Mouse (Mus musculus) CH12F3 (cell line): Measurements from ENCODE around the gene Tstd2.

Experiments used
- in situ Hi-C: fragments of 300-500 bp; cut with MboI; formaldehyde crosslinking; loops from 2 replicates; pipeline ENCODE4 v1.14.3; 2020; ENCODE audit warnings: low sequenced_read_pairs

The Tstd2 gene

DNA sequence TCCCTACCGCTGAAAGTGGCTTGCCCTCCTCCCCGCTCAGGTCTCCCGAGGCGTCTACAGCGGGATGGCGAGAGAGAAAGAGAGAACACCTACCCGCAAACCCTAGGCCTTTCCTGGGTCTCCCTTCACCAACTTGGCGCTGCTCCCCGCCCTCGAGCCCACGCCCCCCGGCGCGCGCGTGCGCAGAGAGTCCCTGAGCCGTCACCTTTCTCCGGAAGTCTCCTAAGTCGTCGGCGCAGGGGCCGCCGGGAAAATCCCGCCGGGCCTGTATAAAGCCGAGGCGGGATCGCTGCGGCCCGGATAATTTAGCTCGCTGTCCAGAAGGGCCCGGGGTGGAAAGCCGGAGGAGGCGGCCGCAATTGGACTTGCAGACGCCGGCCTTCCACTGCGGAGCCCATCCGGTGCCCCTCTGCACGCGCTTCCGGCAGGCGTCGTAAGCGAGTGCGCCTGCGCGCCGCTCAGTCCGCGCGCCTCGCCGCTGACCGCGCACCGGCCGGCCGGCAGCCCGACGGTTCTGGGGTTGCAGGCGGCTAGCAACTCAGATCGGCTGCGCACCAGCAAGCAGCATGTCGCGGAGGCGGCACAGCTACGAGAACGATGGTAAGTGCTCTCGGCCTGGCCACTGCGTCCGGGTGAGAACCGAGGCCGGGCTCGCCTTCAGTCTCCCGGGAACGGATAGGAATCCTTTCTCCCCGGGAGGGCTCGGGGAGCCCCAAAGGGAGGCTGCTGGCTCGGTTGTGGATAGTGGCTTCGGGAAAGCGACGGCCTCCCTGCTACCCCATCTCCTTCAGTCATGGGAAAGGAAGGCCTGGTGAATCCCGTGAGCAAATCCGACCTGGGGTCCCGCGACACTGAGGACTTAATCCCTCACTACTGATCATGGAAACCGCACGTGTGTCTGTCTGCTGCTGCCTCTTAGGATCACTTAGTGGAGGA lies at the start of gene Tstd2, which contains the start of gene Ncbp1:
Tstd2 (minus strand) TSS at position 408 of the 936 bp plus-strand sequence.
Ncbp1 (plus strand) TSS at position 327 of the 936 bp plus-strand sequence.
- in situ Hi-C loops = no loop called here

DNA sequence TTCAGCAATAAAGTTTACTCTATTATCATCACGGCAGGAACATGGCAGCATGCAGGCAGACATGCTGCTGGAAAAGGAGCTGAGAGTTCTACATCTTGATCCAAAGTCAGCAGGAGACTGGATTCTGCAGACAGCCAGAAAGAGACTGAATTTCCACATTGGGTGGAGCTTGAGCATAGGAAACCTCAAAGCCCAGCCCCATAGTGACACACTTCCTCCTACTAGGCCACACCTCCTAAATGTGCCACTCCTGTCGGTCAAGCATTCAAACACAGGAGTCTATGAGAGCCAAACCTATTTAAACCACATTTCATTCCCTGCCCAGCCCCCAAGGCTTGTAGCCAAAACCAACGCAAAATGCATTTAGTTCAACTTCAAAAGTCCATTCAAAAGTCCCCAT lies 48.0 kb upstream of the Tstd2 start:
- in situ Hi-C loops = no loop called here

DNA sequence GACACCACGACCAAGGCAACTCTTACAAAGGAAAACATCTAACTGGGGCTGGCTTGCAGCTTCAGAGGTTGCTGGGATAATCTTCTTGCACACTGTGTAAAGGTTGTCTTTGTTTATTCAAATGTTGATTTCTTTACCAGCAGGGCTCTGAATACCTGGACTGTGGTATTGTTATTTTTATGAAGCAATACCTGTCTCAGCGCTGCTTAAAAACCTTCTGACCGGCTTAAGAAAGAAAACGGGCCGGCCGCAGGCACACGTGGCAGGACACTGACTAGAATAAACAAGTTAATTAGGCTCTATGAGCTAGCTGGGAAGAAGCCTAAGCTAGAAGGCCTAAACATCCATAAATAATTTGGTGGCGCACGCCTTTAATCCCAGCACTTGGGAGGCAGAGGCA lies 47.4 kb upstream of the Tstd2 start:
- in situ Hi-C loops = no loop called here

DNA sequence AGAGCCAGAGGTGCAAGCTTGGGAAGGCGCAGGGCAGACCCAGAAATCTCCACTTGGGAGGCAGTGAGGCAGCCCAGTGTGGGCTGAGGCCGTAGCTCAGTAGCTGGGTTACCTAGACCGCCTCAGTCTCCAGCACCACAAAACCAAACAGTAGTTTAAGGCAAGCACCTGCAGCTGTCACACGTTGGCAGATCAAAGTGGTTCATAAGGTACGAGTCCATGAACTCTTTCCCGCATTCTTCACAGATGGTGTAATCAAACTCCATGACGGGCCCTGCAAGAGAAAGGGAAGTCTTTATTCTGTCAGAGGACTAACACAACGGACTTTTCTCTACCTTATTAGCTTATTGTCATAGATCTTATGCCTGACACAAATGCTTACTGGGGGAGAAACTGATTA lies 46.9 kb upstream of the Tstd2 start:
- in situ Hi-C loops = no loop called here

DNA sequence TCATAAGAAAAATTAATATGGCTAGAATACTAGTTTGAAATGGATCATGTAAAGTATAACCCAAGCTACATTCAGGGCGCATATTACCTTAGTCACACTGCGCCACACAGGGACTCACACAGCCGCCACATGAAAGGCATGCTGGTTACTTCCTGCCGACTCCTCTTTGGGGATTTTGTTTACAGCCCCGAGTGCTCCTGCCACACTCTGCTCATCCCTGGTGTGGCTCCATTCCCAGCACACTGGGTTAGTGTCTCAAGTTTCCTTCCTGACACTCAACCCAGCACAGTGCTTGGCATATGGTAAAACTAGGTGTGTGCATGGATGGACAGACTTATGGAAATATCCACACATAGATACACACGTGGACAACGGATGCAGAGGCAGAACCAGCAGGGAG lies 43.7 kb upstream of the Tstd2 start:
- in situ Hi-C loops = no loop called here

DNA sequence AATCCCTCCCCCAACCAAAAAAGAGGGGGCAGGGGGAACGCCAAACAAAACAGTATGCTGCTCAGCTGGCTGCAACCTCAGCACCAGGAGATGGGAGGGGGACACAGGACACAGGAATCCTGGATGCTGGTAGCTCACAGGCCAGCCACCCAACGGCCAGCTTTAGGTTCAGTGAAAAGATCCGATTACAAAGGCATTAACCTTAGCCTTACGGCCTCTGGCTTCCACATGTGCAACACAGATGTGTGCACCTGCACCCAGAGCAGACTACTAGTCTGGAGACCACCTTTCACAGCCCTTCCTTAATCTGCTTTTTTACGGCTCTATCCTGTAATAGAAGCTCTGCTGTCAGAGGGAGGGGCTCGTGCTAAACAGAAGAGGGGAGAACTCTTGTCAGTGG lies 42.7 kb upstream of the Tstd2 start:
- in situ Hi-C loops = no loop called here

DNA sequence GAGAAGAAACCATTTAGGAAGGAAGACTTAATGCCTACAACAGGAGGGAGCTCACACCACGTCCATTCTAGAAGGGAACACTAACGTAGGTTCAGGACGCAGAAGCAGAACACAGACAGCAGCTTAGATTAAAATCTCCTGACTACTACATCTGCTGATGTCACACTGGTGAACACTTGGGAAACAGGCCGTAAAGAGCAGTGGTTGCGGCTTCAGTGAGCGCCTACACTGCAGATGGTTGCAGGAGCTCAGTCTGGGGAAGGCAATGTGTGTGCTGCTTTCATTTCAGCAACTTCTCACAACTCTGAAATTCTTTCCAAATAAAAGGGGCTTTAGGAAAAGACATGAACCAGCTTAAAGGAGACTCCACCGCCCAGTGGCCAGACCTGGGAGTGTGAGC lies 39.0 kb upstream of the Tstd2 start:
- in situ Hi-C loops = no loop called here

DNA sequence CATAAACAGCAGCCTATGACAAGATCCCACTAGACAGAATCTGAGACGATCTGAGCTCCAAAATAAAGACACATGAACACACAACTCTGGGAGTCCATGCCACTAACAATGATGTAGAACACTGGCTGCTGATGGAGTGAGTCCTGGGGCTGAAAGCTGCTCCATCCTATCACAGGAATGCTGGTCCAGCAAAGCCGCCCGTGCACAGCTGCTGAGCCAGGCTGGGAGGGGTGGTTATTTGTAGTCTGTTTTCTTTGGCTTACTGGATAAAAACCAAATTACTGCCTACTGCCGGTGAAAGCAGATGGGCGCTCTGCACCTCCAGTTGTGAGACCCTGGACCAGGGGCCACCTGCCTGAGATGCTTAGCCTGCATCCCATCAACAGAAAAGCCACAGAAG lies 38.5 kb upstream of the Tstd2 start:
- in situ Hi-C loops = no loop called here

DNA sequence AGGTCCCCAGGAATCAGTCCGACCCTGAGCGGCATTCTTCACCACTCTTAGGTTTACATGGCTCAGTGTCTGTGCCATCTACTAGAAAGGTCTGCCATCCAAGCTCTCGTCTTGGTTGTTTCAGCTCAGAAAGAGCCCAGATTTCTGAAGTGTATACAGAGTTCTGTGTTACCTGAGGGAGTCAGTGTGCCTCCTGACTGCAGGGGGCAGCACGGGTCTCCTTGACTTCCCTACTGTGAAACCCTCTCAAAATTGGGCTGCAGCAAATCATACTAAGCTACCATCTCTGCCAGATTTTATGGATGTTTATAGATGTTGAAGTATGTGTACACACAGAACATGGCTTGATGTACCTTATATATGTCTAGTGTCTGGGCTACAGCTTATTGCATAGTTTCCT lies 37.8 kb upstream of the Tstd2 start:
- in situ Hi-C loops = no loop called here

DNA sequence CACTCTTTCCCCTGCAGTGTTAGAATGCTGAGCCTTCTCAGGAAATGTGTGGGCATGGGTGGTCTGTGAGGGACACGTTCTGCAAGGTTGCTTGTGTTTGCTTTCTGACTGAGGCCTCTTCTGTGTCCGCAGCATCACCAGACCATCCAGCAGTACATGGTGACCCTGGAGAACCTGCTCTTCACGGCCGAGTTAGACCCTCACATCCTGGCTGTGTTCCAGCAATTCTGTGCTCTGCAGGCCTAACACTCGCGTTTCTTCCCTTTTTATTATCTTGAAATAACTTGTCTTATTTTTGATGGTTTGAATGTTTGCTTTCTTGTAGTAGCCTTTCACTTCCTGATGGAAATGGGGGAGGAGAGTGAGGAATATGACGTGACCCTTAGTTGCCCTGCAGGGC lies 33.3 kb upstream of the Tstd2 start:
- in situ Hi-C loops = no loop called here

DNA sequence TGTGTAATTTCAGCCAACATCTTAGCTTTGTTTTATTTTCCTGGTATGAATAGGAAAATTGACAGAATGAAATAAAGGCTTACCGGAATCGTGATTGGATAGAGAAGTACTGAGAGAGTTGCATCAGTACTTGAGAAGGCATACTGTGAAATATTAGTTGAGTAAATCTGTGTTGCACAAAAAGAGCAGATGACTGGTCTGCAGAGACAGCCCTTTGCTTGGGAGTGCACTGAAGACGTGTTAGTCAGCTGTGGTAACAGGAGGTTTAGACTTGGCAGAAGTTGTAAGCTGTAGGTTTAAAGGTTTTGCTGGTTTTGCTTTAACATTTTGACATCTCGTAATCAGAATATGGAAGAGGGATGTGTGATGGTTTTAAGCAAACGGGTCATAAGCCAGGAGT lies 27.3 kb upstream of the Tstd2 start:
- in situ Hi-C loops = no loop called here

DNA sequence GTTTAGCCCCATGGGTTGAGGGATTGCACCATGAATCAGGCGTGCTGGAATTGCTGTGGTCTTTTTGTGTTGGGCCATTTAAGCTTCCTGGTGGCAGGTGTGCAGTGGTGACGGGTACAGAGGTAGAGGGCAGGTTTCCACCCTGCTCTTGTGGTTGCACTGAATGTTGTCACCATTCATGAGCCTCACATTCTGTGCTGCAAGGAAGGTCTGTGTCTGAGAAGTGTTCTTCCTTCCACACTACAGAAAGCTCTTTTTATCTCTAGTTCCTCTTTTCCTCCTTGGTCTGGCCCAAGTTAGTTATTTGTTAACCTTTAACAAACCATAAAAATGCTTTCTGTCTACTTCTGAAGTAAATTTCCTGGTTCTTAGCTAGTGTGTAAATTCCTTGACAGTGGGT lies 25.5 kb upstream of the Tstd2 start:
- in situ Hi-C loops = no loop called here

DNA sequence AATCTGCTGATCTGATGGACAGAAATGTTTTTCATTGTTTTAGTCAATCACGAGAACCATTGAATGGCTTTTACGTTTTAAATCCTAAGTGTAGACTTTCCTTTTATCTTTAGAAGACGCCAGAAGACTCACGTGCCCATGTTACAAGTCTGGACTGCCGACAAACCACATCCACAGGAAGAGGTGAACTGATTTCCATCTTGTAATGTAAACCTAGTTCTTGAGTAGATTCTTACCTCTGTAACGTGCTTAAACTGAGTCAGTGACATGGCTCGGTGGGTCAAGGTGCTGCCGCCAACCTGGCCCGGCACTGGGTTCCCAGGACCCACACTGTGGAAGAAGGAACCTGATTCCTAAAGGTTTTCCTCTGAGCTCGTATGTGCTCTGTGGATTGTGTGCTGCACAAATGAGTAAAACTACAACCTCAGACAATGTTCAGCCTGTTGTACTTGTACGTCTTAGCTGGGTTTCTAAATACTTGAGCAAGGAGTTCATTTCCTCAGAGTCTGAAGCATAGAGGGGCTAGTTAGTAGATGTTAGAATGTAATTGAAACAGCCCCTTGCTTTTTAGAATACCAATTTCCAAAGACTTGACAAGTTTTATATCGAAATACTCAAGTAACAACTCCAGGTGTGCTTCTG lies 13.5 kb upstream of the Tstd2 start:
- in situ Hi-C loops = no loop called here

DNA sequence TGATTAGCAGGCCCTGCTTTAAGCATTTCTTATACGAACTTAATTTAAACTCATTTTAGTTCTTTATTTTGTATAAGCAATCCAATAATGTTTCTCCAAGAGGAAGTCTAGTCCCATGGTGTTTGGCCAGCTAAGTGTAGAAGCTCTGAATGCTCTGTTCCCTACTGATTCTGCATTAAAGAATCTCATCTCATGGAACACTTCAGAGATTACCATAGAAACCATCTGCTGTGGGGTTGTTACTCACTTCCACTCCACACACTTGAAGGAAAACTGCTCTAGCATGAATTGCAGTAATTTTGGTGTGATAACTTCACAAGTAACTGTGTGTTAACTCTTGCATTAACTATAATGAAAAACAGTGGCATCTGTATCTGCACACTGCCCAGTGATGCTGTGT lies 8.4 kb upstream of the Tstd2 start:
- in situ Hi-C loops = no loop called here

DNA sequence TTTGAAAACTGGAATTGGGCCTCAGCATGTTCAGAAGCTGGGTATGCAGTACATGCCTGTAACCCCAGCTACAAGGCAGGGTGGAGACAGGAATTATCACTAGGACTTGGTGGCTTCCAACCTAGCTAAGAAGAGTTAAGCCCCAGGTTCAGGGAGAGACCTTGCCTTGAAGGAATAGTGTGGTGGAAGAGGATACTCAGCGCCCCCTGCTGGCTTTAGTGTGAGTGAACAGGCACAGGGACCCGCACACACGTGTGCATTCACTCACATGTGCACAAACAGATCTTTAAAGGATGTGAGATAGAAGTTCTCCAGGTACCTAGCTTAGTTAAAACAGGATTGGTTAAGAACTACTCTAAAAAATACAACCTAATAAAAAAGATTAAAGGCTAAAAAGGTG lies 5.8 kb upstream of the Tstd2 start:
- in situ Hi-C loops = no loop called here

DNA sequence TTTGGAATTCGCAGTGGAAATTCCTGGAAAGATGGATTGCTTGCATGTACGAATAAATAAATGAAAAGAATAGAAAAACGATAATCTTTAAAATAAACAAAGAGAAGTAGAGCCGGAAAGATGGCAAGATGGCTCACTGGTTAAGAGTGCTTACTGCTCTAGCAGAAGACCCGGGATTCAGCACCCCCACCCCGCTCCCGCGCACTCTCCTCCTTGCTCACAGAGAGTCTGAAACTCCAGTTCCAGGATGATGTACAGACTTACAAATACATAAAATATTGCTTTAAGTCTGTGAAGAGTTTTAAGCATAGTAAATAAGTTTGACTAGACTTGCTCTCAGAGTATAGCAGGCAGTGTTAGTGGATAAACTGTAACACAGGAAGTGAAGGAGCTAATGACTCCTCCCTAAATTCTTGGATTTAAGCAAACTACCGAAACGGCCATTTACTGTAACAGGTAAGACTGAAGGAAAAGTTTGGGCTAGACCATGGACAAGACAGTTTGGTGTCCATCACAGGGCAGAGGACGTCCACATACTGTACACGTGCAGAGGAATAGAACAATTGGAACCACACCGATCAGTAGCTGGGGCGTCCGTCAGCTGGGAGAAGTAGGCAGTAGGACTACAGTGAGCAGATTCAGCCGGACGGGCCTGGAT lies 736 bp downstream of the Tstd2 start:
- in situ Hi-C loops = no loop called here

DNA sequence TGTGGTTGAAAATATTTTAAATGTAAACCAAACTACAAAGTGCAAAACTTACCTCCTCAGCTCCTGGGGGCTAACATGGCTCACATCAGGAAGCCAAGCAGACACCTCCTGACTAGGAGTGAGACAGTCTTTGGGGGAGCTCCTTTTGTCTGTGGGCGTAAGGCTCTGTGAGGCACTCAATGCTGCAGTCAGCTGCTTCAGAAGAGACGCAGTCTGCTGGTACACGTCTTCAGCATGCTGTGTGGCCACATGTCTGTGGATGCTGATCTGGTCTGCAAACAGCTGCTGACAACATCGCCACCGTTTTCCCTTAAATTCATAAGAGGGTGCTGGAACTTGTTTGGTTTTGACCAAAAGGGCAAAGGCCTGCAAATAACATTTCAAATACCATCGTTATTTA lies 6.7 kb downstream of the Tstd2 start:
- in situ Hi-C loops = no loop called here

DNA sequence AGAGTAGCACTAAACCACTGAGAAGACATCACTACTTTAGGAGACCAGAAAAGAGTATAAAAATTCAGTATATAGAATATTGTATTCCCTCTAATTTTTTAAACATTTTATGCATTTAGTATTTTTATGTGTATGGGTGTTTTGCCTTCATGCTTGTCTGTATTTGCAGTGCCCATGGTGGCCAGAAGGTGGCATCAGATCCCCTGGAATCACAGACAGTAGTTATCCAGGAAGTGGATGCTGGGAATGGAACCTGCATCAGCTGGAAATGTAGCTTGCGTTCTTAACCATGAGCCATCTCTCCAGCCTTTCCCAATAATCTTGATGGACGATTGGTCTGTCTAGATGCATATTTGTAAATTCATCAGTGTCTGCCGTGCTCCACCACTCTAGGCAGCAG lies 8.3 kb downstream of the Tstd2 start:
- in situ Hi-C loops = no loop called here

DNA sequence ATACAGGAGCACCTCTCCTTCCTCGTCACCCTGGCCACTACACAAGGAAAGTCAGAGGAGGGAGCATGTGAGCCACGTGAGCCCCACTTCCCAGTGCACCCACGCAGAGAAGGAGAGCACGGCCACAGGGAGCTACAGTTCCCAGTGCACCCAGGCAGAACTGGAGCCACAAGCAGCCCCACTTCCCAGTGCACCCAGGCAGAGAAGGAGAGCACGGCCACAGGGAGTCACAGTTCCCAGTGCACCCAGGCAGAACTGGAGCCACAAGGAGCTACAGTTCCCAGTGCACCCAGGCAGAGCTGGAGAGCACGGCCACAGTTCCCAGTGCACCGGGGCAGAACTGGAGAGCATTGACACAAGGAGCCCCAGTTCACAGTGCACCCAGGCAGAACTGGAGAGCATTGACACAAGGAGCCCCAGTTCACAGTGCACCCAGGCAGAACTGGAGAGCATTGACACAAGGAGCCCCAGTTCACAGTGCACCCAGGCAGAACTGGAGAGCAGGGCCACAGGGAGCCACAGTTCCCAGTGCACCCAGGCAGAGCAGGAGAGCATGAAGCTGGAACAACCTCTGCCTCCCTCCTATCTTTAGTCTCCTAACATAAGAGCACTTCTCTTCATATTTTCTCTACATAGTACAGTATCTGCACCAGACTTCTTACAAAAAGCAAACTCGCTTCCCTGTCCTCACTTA lies 9.0 kb downstream of the Tstd2 start:
- in situ Hi-C loops = no loop called here

DNA sequence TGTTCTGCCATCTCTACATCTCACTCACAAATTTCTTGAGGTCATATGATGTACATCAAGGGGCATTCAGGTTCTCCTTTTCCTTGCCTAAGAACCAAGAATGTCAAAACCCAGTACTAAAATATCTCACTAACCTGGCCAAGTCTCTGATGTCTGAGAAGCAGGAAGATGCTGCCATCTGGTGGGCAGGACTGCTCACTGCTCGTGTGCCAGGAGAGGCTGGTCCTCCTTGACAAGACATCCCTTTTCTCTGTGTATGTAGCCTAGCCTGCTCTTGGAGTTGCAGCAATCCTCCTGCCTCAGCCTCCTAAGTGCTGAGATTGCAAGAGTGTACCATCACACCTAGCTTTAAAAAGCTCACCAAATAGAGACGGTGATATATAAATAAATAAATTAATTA lies 12.0 kb downstream of the Tstd2 start:
- in situ Hi-C loops = no loop called here

DNA sequence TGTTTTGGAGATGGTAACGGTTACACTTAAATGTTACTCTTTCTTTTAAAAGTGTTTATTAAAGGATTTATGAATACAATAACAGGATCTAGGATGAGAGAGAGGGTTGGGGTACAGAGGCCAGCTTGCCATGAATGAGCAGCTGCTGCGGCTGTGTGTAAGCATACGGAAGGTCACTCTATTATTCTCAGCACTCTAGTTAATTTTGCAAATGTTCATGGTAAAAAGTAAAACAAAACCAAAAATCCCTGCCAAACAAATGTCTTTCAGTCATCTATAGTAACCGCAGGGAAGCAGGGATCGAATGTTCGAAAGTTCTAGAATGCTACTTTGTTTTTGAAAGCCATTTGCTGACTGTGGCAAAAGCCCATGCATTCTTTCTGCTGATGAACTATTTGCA lies 15.1 kb downstream of the Tstd2 start:
- in situ Hi-C loops = no loop called here
